ENCODE assay signal across 8 mouse cellular contexts in genomic region chr15:97849116-97849911, GRCm38 (mm10). TPM values are rescaled to one million over a fixed set of nuclear protein-coding genes. Genes with fewer than 3 reads are reported as not detected.
DNase-seq lines count a peak whose midpoint lies in the region; ATAC-seq lines count a peak whose summit lies in the region.

No protein-coding gene starts in this region.

- WGBS in hindbrain, embryonic 13.5 days, result 9% methylated on average over 19 of the region's 19 CpGs

- peak; percentile 65 for ATAC-seq in hindbrain, embryonic 13.5 days (ENCODE audit: low FRiP score)

- peak overlapping the region; percentile 46; the same call in 1 of the 2 replicates for H3K9ac ChIP-seq in hindbrain, embryonic 13.5 days

- no peaks in the 10 kb centered on the region for H3K36me3 ChIP-seq in hindbrain, embryonic 13.5 days

- no peaks in the 10 kb centered on the region for H3K9me3 ChIP-seq in hindbrain, embryonic 13.5 days

- peak overlapping the region; percentile 56 for H3K4me2 ChIP-seq in hindbrain, embryonic 13.5 days

- H3K4me3 ChIP-seq in hindbrain, embryonic 13.5 days, result peak overlapping the region; percentile 33

- no peaks in the 10 kb centered on the region for H3K27me3 ChIP-seq in hindbrain, embryonic 13.5 days

- H3K4me1 ChIP-seq in hindbrain, embryonic 13.5 days (replicated peaks), result no peaks in the 10 kb centered on the region; the same call in 1 of the 2 replicates

- DNase-seq in R1 (ENCODE audit: low read depth, low spot score), result peak; percentile 91
- peak; percentile 92 to 93 for DNase-seq in cerebellum, postnatal 10 days
- peak; percentile 79 to 85 for DNase-seq in frontal cortex, postnatal 14 days (ENCODE audit: low spot score in 2 of 2)
- peak; percentile 92 to 95 for DNase-seq in layer of hippocampus, postnatal 14 days (ENCODE audit: low spot score in 2 of 2)
- DNase-seq in lung, postnatal 10 days, result peak; percentile 93
- peak; percentile 62 for DNase-seq in retina, adult 2 months (ENCODE audit: low read depth, low spot score)
- DNase-seq in thymus, postnatal 25 days, result peak; percentile 89

- H3K27ac ChIP-seq in hindbrain, embryonic 13.5 days, result peak overlapping the region; percentile 3; the same call in 1 of the 2 replicates

RNA-seq across cellular contexts. Expression of gene Hdac7, which starts 5.0 kb away (rescaled TPM):
- polyA plus RNA-seq in hindbrain, embryonic 13.5 days (2015; fragmentation: Nextera tagmentation; extraction: Ambion mirVana), result 27.9 and 28.1 TPM in 2 replicates
- 10 to 100 TPM; 24.9 to 25.0 TPM for total RNA-seq in layer of hippocampus, postnatal 14 days (2021)

Comparison
In these comparisons a context has a peak if more than half of its experiments do, and no peak if none do; other contexts are left out.
1. Peak in every context shown above with its lines: DNase-seq, ATAC-seq, H3K4me3 ChIP-seq and H3K27ac ChIP-seq.